8 mouse cellular contexts compared by ENCODE assay signal in the genomic region with DNA sequence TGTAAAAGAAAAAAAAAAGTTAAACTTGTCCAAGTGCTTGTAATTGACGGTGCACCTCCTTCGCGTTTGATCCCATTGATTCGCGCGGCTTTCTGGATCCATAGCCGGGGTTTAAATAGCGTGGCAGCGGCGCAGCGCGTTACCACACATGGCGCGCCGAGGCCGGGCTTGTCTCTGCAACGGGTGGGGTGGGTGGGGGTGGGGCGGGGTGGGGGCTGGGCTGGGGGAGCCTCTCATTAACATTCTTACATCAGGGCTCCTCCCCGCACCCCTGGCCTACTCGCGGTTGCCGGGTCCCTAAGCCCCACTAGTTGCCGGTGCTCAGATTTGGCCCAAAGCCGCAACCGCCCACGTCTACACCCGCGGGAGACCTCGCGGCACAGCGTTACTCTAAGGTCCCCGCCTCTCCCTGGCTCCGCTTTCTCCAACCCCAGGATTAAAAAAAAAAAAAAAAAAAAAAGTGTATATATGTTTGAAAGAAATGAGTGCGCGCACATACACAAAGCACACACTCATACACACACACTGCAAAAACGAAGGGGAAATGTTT. TPM values are rescaled to one million over a fixed set of nuclear protein-coding genes. Genes with fewer than 3 reads are reported as not detected.
A peak's percentile ranks its signal among the peaks of the same experiment; 100 is the strongest.
DNase-seq lines count a peak whose midpoint lies in the region; ATAC-seq lines count a peak whose summit lies in the region.

No protein-coding gene starts in this region.

- H3K4me2 ChIP-seq in forebrain, embryonic 13.5 days: peak overlapping the region; percentile 94
- peak overlapping the region; percentile 98 for H3K4me2 ChIP-seq in hindbrain, embryonic 14.5 days (replicated peaks)
- peak overlapping the region; percentile 87 for H3K4me2 ChIP-seq in limb, embryonic 11.5 days (ENCODE audit: low read depth, severe bottlenecking)
- H3K4me2 ChIP-seq in midbrain, embryonic 13.5 days (replicated peaks): peak overlapping the region; percentile 96

- H3K9ac ChIP-seq in forebrain, embryonic 13.5 days: no peak overlapping the region; the same call in 1 of the 2 replicates
- H3K9ac ChIP-seq in hindbrain, embryonic 14.5 days: no peak overlapping the region; the same call in 1 of the 2 replicates
- no peak overlapping the region for H3K9ac ChIP-seq in limb, embryonic 11.5 days (ENCODE audit: low read length)
- peak overlapping the region; percentile 48; the same call in 1 of the 2 replicates for H3K9ac ChIP-seq in midbrain, embryonic 13.5 days (replicated peaks)

- under 1% methylated on average over 36 of the region's 36 CpGs for WGBS in forebrain, embryonic 13.5 days
- 1% methylated on average over 36 of the region's 36 CpGs for WGBS in hindbrain, embryonic 14.5 days
- WGBS in limb, embryonic 11.5 days: under 1% methylated on average over 36 of the region's 36 CpGs
- WGBS in midbrain, embryonic 13.5 days: under 1% methylated on average over 36 of the region's 36 CpGs

- H3K27ac ChIP-seq in forebrain, embryonic 13.5 days: no peak overlapping the region
- no peak overlapping the region for H3K27ac ChIP-seq in hindbrain, embryonic 14.5 days
- H3K27ac ChIP-seq in limb, embryonic 11.5 days (replicated peaks; ENCODE audit: low read depth, low read length): no peak overlapping the region
- no peak overlapping the region for H3K27ac ChIP-seq in midbrain, embryonic 13.5 days

- H3K27me3 ChIP-seq in forebrain, embryonic 13.5 days: peaks cover 75% of the 10 kb centered on the region
- H3K27me3 ChIP-seq in hindbrain, embryonic 14.5 days (ENCODE audit: control insufficient read depth, insufficient read depth, low read length): peaks cover 73% of the 10 kb centered on the region
- H3K27me3 ChIP-seq in limb, embryonic 11.5 days (ENCODE audit: control insufficient read depth, insufficient read depth, low read length): peaks cover 42% of the 10 kb centered on the region
- H3K27me3 ChIP-seq in midbrain, embryonic 13.5 days: peaks cover 78% of the 10 kb centered on the region

- no peaks in the 10 kb centered on the region for H3K36me3 ChIP-seq in forebrain, embryonic 13.5 days (ENCODE audit: poor library complexity, severe bottlenecking)
- H3K36me3 ChIP-seq in hindbrain, embryonic 14.5 days (replicated peaks; ENCODE audit: control insufficient read depth, insufficient read depth): no peaks in the 10 kb centered on the region
- H3K36me3 ChIP-seq in limb, embryonic 11.5 days (ENCODE audit: control insufficient read depth, insufficient read depth, low read length): no peaks in the 10 kb centered on the region
- no peaks in the 10 kb centered on the region for H3K36me3 ChIP-seq in midbrain, embryonic 13.5 days

- H3K4me1 ChIP-seq in forebrain, embryonic 13.5 days: peaks cover 39% of the 10 kb centered on the region
- peaks cover 27% of the 10 kb centered on the region for H3K4me1 ChIP-seq in hindbrain, embryonic 14.5 days (replicated peaks; ENCODE audit: control insufficient read depth, insufficient read depth, low read length)
- H3K4me1 ChIP-seq in limb, embryonic 11.5 days (ENCODE audit: control insufficient read depth, insufficient read depth, low read length): peaks cover 28% of the 10 kb centered on the region
- H3K4me1 ChIP-seq in midbrain, embryonic 13.5 days (replicated peaks): peaks cover 51% of the 10 kb centered on the region

- H3K9me3 ChIP-seq in forebrain, embryonic 13.5 days (replicated peaks): no peaks in the 10 kb centered on the region
- no peaks in the 10 kb centered on the region for H3K9me3 ChIP-seq in hindbrain, embryonic 14.5 days (ENCODE audit: control insufficient read depth, low read length)
- H3K9me3 ChIP-seq in limb, embryonic 11.5 days (ENCODE audit: control insufficient read depth, low read length): no peaks in the 10 kb centered on the region
- no peaks in the 10 kb centered on the region for H3K9me3 ChIP-seq in midbrain, embryonic 13.5 days

- peak; percentile 28 for DNase-seq in urinary bladder, postnatal 14 days (ENCODE audit: low spot score)
- no peak for DNase-seq in urinary bladder, adult 2 months (ENCODE audit: low spot score)
- DNase-seq in hindbrain, embryonic 14.5 days (ENCODE audit: low spot score): no peak
- peak; percentile 52 for DNase-seq in limb, embryonic 11.5 days (ENCODE audit: low spot score)
- DNase-seq in yolk sac, embryonic 10.5 days (ENCODE audit: low spot score): peak; percentile 13

- peak; percentile 50 for ATAC-seq in forebrain, embryonic 13.5 days
- ATAC-seq in hindbrain, embryonic 14.5 days (ENCODE audit: low FRiP score): no peak
- ATAC-seq in limb, embryonic 11.5 days (ENCODE audit: insufficient number of reproducible peaks, low FRiP score, low TSS enrichment, low read depth): no peak
- peak; percentile 40 for ATAC-seq in midbrain, embryonic 13.5 days
- no peak for ATAC-seq in granulocyte monocyte progenitor cell, adult 5-6 weeks (replicated peaks; ENCODE audit: poor library complexity, severe bottlenecking)

- peak overlapping the region; percentile 46 for H3K4me3 ChIP-seq in forebrain, embryonic 13.5 days
- peak overlapping the region; percentile 48 for H3K4me3 ChIP-seq in hindbrain, embryonic 14.5 days (replicated peaks; ENCODE audit: low read length)
- H3K4me3 ChIP-seq in limb, embryonic 11.5 days (ENCODE audit: low read depth, low read length): peak overlapping the region; percentile 32
- H3K4me3 ChIP-seq in midbrain, embryonic 13.5 days (replicated peaks): peak overlapping the region; percentile 57

RNA-seq across cellular contexts. Expression of a gene that starts 1.0 kb away (rescaled TPM):
- polyA plus RNA-seq in urinary bladder, adult 2 months (2012; rRNA removed): 3.2 and 3.7 TPM in 2 replicates
- 0.59 and 1.6 TPM in 2 replicates for polyA plus RNA-seq in forebrain, embryonic 13.5 days (2015; fragmentation: Nextera tagmentation; extraction: Ambion mirVana)
- polyA plus RNA-seq in hindbrain, embryonic 14.5 days (2014; fragmentation: Nextera tagmentation; extraction: Ambion mirVana): 1.5 and 1.8 TPM in 2 replicates
- 1.8 and 2.2 TPM in 2 replicates for polyA plus RNA-seq in limb, embryonic 11.5 days (2014; fragmentation: Nextera tagmentation; extraction: Ambion mirVana)
- 1.1 and 1.2 TPM in 2 replicates for polyA plus RNA-seq in midbrain, embryonic 13.5 days (2015; fragmentation: Nextera tagmentation; extraction: Ambion mirVana)
- total RNA-seq in granulocyte monocyte progenitor cell, adult 5-6 weeks (2014; fragmentation: Nextera tagmentation): not detected in 2 replicates
- not detected in 2 replicates for total RNA-seq in granulocyte monocyte progenitor cell, adult 5-6 weeks (2017)

Comparison
In these comparisons a context has a peak if more than half of its experiments do, and no peak if none do; other contexts are left out.
1. DNase-seq: peak in urinary bladder, postnatal 14 days (single experiment), limb, embryonic 11.5 days (single experiment) and yolk sac, embryonic 10.5 days (single experiment); none in urinary bladder, adult 2 months (single experiment) and hindbrain, embryonic 14.5 days (single experiment).
2. ATAC-seq: peak in forebrain, embryonic 13.5 days (single experiment) and midbrain, embryonic 13.5 days (single experiment); none in hindbrain, embryonic 14.5 days (single experiment), limb, embryonic 11.5 days (single experiment) and granulocyte monocyte progenitor cell, adult 5-6 weeks (single experiment).
3. Peak in every context shown above with its lines, with median percentiles within 50 percentile points of each other: H3K4me2 ChIP-seq and H3K4me3 ChIP-seq.